Mouse (Mus musculus): ENCODE data around the gene Mrpl2. TPM values are rescaled to one million over a fixed set of nuclear protein-coding genes. Genes with fewer than 3 reads are reported as not detected.

Mrpl2 gene
- polyA plus RNA-seq, 1 experiment from 2014 or later = 67.9 TPM

DNA sequence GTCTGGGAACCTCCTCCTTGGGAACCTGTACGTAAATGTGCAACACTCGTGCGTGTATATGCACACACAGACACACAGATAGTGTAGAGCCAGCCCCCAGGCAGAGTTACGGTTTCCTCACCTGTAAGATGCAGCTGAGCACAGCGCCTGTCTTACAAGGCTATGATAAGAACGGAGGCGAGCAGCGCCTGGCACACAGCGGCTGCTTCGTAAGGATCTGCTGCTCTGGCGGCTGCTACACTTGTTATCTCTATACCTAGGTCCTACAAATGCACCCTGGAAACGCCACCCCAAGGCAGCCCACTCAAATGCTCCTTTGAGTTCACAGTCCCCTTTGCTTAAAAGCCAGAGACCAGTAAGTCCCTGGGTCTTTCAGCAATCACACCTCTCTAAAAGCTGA is 44.6 kb downstream of the Mrpl2 start:
- H3K27ac ChIP-seq (replicated peaks) = peak overlapping the region; percentile 22; the same call in 1 of the 2 replicates
- no peaks in the 10 kb centered on the region for H3K27me3 ChIP-seq
- H3K4me2 ChIP-seq = peak overlapping the region; percentile 27
- peaks cover 17% of the 10 kb centered on the region for H3K36me3 ChIP-seq (replicated peaks)
- H3K9ac ChIP-seq = no peak overlapping the region
- peak; percentile 70 for ATAC-seq (ENCODE audit: insufficient read depth)
- H3K4me3 ChIP-seq (replicated peaks) = no peak overlapping the region
- H3K9me3 ChIP-seq (replicated peaks) = no peaks in the 10 kb centered on the region
- 38% methylated on average over 12 of the region's 12 CpGs for WGBS (ENCODE audit: insufficient replicate concordance)
- H3K4me1 ChIP-seq (replicated peaks) = peaks cover 16% of the 10 kb centered on the region; the same call in 1 of the 2 replicates

GRCm38 (mm10) chr17:46691390-46691789 is 45.4 kb downstream of the Mrpl2 start:
- H3K27me3 ChIP-seq = no peaks in the 10 kb centered on the region
- WGBS (ENCODE audit: insufficient replicate concordance) = 71% methylated on average over 2 of the region's 2 CpGs
- H3K4me2 ChIP-seq = no peak overlapping the region

GRCm38 (mm10) chr17:46694517-46695063 is 48.6 kb downstream of the Mrpl2 start:
- no peaks in the 10 kb centered on the region for H3K27me3 ChIP-seq
- no peaks in the 10 kb centered on the region for H3K9me3 ChIP-seq (replicated peaks)
- H3K4me3 ChIP-seq (replicated peaks) = no peak overlapping the region
- no peak for ATAC-seq (ENCODE audit: insufficient read depth)
- no peak overlapping the region for H3K9ac ChIP-seq
- 82% methylated on average over 1 of the region's 1 CpGs for WGBS (ENCODE audit: insufficient replicate concordance)
- no peak overlapping the region for H3K27ac ChIP-seq (replicated peaks)
- no peak overlapping the region for H3K4me2 ChIP-seq
- peaks cover 20% of the 10 kb centered on the region for H3K36me3 ChIP-seq (replicated peaks)
- H3K4me1 ChIP-seq (replicated peaks) = peaks cover 22% of the 10 kb centered on the region

More at GRCm38 (mm10) chr17:46691390-46691789, 45.4 kb downstream of the Mrpl2 start:
- H3K9ac ChIP-seq = no peak overlapping the region
- peaks cover 16% of the 10 kb centered on the region; the same call in 1 of the 2 replicates for H3K4me1 ChIP-seq (replicated peaks)
- no peaks in the 10 kb centered on the region for H3K9me3 ChIP-seq (replicated peaks)
- peaks cover 15% of the 10 kb centered on the region for H3K36me3 ChIP-seq (replicated peaks)
- H3K4me3 ChIP-seq (replicated peaks) = no peak overlapping the region
- ATAC-seq (ENCODE audit: insufficient read depth) = no peak
- H3K27ac ChIP-seq (replicated peaks) = no peak overlapping the region

DNA sequence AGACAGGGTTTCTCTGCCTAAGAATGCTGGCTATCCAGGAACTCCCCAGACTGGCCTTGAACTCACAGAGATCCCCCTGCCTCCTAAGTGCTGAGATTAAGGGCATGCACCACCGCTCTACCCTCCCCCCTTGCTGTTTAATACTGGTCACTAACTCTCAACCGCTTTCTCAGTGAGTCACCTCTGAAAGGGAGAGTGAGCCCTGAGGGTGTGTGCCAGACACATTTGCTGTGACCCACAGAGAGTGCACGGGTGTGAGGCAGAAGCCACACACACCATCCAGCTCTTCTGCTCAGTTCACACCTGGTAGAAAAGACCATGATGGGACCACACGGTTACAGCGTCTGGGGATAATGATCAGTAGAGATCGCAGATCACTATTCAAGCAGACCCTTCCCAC is 52.5 kb downstream of the Mrpl2 start:
- no peaks in the 10 kb centered on the region for H3K9me3 ChIP-seq (replicated peaks)
- peaks cover 24% of the 10 kb centered on the region for H3K36me3 ChIP-seq (replicated peaks)
- ATAC-seq (ENCODE audit: insufficient read depth) = no peak
- no peak overlapping the region for H3K9ac ChIP-seq
- no peak overlapping the region for H3K4me3 ChIP-seq (replicated peaks)
- peaks cover 30% of the 10 kb centered on the region for H3K4me1 ChIP-seq (replicated peaks)
- no peak overlapping the region for H3K4me2 ChIP-seq
- no peak overlapping the region for H3K27ac ChIP-seq (replicated peaks)
- 82% methylated on average over 6 of the region's 6 CpGs for WGBS (ENCODE audit: insufficient replicate concordance)
- no peaks in the 10 kb centered on the region for H3K27me3 ChIP-seq

DNA sequence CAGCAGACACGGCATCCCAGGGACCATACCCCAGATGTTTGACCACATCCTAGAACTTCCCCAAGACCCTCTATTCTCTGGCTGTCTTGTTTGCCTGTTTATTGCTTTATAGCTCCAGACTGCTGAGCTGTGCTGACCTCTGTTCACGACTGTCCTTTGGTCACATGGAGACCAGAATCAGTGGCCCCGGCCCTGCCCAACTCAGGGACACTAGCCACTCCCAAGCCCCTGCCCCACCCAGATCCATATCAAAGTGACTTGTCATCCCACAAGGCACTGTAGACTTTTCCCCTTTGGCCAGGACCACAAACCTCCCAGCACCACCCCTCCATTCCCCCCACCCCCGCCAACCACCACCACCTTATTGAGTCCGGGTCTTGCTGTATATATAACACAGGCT is 53.2 kb downstream of the Mrpl2 start:
- 60% methylated on average over 5 of the region's 5 CpGs for WGBS (ENCODE audit: insufficient replicate concordance)
- no peak for ATAC-seq (ENCODE audit: insufficient read depth)

More for the DNA sequence above, 53.2 kb downstream of the Mrpl2 start:
- Histone ChIP-seq H3K4me1 (replicated peaks) (peaks cover 37% of the 10 kb centered on the region), H3K27me3 (no peaks in the 10 kb centered on the region), H3K36me3 (replicated peaks) (peaks cover 24% of the 10 kb centered on the region), H3K9me3 (replicated peaks) (no peaks in the 10 kb centered on the region), H3K27ac (replicated peaks) (no peak overlapping the region), H3K4me2 (no peak overlapping the region), H3K9ac (no peak overlapping the region), H3K4me3 (replicated peaks) (no peak overlapping the region)

Other genes starting within 250 kb of the Mrpl2 start
- not detected in 2 replicates for gene Crip3, start 217.3 kb upstream of the Mrpl2 start, polyA plus RNA-seq (2015; fragmentation: Nextera tagmentation; extraction: Ambion mirVana)
- not detected in 2 replicates for gene Slc22a7, start 207.8 kb upstream of the Mrpl2 start, polyA plus RNA-seq (2015; fragmentation: Nextera tagmentation; extraction: Ambion mirVana)
- gene Ttbk1, start 158.6 kb upstream of the Mrpl2 start, polyA plus RNA-seq (2015; fragmentation: Nextera tagmentation; extraction: Ambion mirVana) = 0.01 TPM in 2 replicates
- gene Dnph1, start 149.5 kb upstream of the Mrpl2 start, polyA plus RNA-seq (2015; fragmentation: Nextera tagmentation; extraction: Ambion mirVana) = 17.5 and 17.7 TPM in 2 replicates
- 0.50 and 0.51 TPM in 2 replicates for gene Cul9, start 99.8 kb upstream of the Mrpl2 start, polyA plus RNA-seq (2015; fragmentation: Nextera tagmentation; extraction: Ambion mirVana)
- 2.2 and 3.1 TPM in 2 replicates for gene Srf, start 90.1 kb upstream of the Mrpl2 start, polyA plus RNA-seq (2015; fragmentation: Nextera tagmentation; extraction: Ambion mirVana)
- 7.8 and 9.1 TPM in 2 replicates for gene Ptk7, start 16.7 kb upstream of the Mrpl2 start, polyA plus RNA-seq (2015; fragmentation: Nextera tagmentation; extraction: Ambion mirVana)
- gene Klc4, start 207 bp upstream of the Mrpl2 start, polyA plus RNA-seq (2015; fragmentation: Nextera tagmentation; extraction: Ambion mirVana) = 9.3 and 10.3 TPM in 2 replicates
- 9.7 and 11.5 TPM in 2 replicates for gene Cul7, start 4.1 kb downstream of the Mrpl2 start, polyA plus RNA-seq (2015; fragmentation: Nextera tagmentation; extraction: Ambion mirVana)
- gene Rrp36, start 28.1 kb downstream of the Mrpl2 start, polyA plus RNA-seq (2015; fragmentation: Nextera tagmentation; extraction: Ambion mirVana) = 21.5 and 22.6 TPM in 2 replicates
- gene Mea1, start 32.6 kb downstream of the Mrpl2 start, polyA plus RNA-seq (2015; fragmentation: Nextera tagmentation; extraction: Ambion mirVana) = 55.1 and 56.7 TPM in 2 replicates
- 53.4 and 57.4 TPM in 2 replicates for gene Klhdc3, start 34.7 kb downstream of the Mrpl2 start, polyA plus RNA-seq (2015; fragmentation: Nextera tagmentation; extraction: Ambion mirVana)
- 28.4 and 33.2 TPM in 2 replicates for gene Ppp2r5d, start 58.9 kb downstream of the Mrpl2 start, polyA plus RNA-seq (2015; fragmentation: Nextera tagmentation; extraction: Ambion mirVana)
- gene Pex6, start 65.2 kb downstream of the Mrpl2 start, polyA plus RNA-seq (2015; fragmentation: Nextera tagmentation; extraction: Ambion mirVana) = 9.7 and 11.9 TPM in 2 replicates
- gene Gnmt, start 82.9 kb downstream of the Mrpl2 start, polyA plus RNA-seq (2015; fragmentation: Nextera tagmentation; extraction: Ambion mirVana) = 59.8 and 101 TPM in 2 replicates
- 25.9 and 26.8 TPM in 2 replicates for gene Cnpy3, start 106.0 kb downstream of the Mrpl2 start, polyA plus RNA-seq (2015; fragmentation: Nextera tagmentation; extraction: Ambion mirVana)
- 0.09 and 0.15 TPM in 2 replicates for gene Ptcra, start 117.5 kb downstream of the Mrpl2 start, polyA plus RNA-seq (2015; fragmentation: Nextera tagmentation; extraction: Ambion mirVana)
- 47.5 and 52.0 TPM in 2 replicates for gene 2310039H08Rik, start 126.4 kb downstream of the Mrpl2 start, polyA plus RNA-seq (2015; fragmentation: Nextera tagmentation; extraction: Ambion mirVana)
- gene Rpl7l1, start 136.4 kb downstream of the Mrpl2 start, polyA plus RNA-seq (2015; fragmentation: Nextera tagmentation; extraction: Ambion mirVana) = 69.1 and 74.7 TPM in 2 replicates
- gene Bicral, start 212.3 kb downstream of the Mrpl2 start, polyA plus RNA-seq (2015; fragmentation: Nextera tagmentation; extraction: Ambion mirVana) = 2.6 and 2.9 TPM in 2 replicates
- gene Tbcc, start 244.5 kb downstream of the Mrpl2 start, polyA plus RNA-seq (2015; fragmentation: Nextera tagmentation; extraction: Ambion mirVana) = 20.9 and 23.2 TPM in 2 replicates

Data from liver, embryonic 15.5 days (tissue).